Mouse (Mus musculus) gastrocnemius, postnatal 10 days (tissue): ENCODE results near the gene Hoxa1. TPM values are rescaled to one million over a fixed set of nuclear protein-coding genes. Genes with fewer than 3 reads are reported as not detected.

Source experiments
- DNase-seq: peaks from one replicate; pipeline ENCODE4 v3.0.0; 2021; ENCODE audit warnings: mixed read lengths
- total RNA-seq, 2 experiments: library from RNA; stranded (reverse); gene quantifications; 2 replicates each; pipeline ENCODE4 v1.2.3; 2021

Gene Hoxa1
- total RNA-seq, 2 experiments from 2014 or later, result 0.18 TPM; not detected in 1

DNA sequence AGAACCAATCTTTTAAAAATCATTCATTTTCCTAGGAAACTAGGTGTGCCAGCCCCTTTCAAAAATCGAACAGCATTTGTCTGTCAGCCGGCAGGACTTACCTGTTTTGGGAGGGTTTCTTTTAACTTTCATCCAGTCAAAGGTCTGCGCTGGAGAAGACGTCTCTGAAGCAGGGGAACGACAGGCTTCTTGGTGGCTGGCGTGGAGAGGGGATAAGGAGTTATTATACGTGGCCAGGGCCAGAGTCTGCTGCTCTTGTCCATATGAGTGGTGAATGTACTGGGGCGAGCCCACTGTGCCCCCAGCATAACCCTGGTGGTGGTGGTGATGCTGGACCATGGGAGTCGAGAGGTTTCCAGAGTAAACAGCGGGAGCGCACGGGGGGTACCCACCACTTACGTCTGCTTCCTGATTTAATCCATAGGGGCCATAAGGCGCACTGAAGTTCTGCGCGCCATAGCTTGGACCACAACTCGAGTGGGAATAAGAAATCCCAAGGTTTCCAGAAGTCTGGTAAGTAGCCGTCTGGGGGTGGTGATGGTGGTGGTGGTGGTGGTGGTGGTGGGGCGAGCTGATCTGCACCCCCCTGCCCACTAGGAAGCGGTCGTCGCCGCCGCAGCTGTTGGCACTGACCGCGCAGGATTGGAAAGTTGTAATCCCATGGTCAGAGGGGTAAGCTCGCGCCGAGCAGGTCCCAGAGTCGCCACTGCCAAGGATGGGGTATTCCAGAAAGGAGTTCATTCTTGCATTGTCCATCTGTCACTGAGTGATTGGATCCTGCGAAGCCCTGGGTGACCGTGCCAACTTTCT, 446 bp downstream of the Hoxa1 start:
- no peak for DNase-seq

- DNase-seq, result no peak
Observed at GRCm38 (mm10) chr6:52156551-52157200, 1.4 kb downstream of the Hoxa1 start.

DNA sequence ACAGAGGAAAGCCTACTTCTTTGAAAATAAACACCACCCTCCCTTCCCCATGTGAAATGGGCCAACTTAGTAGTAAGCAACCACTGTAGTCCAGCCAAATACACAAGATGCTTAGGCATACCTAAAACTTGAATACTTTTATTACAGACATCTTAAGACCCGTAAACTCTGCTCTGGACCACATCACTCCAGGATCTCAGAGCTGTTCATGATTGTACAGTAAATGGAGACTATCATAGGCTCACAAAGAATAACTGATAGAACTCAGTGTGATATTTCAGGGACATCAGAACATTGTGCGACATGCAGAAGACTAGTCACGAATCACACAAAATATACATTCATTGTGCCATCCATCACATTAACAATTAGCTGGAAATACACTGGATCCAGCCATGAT, 2.6 kb downstream of the Hoxa1 start:
- no peak for DNase-seq

GRCm38 (mm10) chr6:52154044-52154443, 4.1 kb downstream of the Hoxa1 start:
- DNase-seq, result no peak

DNA sequence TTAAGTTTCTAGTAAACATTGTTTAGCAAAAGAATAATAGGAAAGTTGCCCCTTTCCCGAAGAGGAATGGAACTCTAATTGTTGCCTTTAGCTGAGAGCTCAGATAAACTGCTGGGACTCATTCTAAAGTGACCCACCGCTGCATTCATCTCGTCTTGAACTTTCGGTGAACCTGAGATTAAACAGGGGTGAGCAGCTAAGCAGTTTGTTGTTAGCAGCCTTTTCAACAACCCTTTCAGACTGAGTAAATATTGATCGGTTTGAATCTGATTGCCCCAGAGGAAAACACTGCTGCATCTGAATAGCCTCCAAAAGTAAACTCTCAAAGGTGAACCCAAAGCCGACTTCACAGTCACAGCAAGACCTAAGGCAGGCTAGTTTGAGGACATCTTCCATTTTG, 4.8 kb downstream of the Hoxa1 start:
- no peak for DNase-seq

DNA sequence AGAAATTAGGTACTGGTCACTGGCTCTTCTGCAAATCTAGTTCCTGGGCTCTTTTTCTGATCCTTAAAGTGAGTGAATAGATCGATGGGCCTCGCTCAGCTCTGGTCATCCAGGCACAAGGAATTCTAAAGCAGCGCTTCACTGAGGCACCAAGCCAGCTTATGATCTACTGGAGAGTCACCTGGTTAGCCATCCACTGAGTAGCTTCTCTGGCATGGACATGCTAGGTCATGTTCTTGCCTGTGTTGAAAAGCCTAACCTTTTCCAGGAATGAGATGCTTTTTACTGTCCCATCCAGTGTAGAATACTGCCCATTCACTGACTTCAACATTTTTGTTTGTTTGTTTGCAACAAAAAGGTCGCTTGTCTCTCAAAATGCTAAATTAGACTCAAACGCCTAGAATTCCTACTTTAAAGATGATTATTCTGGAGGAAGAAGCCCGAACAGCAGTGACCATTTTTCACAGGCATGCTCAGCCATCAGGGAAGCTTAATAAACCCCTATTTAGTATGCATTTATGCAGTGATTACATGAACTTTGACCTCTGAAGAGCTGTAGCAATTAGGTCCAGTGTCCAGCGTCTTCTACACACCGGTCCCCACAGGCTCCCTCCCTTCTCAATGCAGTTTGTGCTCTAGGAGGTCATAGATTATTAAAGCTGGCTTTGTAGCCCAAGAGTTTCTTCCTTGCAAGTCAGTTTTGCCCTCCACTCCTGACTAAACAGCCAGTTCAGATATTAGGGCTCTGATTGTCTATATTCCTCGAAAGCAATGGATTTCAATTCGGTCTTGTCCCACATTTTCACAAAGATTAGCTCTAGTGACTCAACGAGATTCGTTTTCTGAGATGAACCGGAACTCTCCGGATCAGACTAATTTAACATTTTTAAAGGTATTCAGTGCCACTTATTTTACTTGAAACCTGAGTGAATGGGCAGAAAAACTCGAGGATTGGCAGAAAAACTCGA, 5.6 kb downstream of the Hoxa1 start:
- DNase-seq, result no peak

- no peak for DNase-seq
Observed at GRCm38 (mm10) chr6:52151571-52151970, 6.5 kb downstream of the Hoxa1 start.

DNA sequence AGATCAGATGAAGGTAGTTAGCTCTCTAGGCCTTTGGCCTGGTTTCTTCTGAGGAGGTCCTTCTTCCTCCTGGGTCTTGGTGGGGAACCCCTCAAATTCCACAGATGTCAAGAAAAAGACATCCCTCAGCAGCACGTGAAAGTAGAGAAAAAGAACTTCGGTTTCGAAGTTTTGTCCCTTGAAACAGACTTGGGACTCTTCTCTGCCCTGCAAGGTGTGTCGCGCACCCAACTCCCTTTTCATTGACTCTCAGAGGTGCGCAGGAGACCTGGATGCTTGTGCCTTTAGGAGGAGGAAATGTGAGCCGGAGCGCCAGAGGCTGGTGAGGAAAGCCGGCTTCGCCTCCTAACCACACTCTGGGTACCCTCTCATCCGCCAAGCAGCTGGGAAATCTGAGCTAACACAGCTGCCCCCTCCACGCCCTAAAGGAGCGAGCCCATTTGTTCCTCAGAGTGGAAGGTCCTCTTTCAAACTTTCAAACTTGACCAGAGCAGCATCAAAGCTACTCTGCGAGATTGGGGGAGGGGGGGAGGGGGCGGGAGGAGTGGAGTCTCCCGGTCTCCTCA, 7.6 kb downstream of the Hoxa1 start:
- no peak for DNase-seq

DNA sequence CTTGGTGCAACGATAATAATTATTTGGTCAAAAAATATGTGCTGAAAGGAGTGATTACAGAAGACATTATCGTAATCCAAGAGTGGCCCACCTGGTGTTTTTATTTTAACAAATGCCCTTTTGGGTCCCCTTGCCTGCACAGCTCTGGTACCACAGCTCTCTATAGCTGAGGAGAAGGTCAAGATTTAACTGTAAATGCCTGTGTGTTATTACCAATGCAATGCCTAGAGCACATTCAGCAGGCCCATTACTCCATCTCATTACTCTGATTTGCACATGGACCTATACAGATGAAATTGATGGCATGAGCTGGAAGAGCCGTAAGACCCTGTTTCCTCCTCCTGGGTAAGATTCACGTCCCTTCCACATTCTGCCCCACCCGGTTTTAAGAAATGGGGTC, 19.0 kb downstream of the Hoxa1 start:
- DNase-seq, result no peak

DNA sequence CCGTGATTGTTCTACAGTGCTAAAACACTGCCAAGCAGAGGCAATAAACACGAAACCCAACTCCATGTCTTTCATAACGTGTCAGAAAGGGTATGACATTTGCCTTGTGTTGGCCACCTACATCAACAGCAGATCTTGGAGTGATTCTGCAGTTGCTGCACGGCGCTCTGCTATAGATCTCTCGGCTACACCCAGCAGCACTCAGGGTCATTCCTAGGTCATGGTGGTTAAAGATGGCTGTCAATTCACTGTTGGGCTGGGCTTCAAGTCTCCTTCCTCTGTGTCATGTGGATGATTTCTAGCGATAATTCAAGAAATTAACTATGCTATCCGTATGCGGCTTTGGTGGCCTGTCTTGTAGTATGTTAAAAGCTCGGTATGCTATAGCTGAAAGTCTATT, 19.5 kb downstream of the Hoxa1 start:
- DNase-seq, result no peak

DNA sequence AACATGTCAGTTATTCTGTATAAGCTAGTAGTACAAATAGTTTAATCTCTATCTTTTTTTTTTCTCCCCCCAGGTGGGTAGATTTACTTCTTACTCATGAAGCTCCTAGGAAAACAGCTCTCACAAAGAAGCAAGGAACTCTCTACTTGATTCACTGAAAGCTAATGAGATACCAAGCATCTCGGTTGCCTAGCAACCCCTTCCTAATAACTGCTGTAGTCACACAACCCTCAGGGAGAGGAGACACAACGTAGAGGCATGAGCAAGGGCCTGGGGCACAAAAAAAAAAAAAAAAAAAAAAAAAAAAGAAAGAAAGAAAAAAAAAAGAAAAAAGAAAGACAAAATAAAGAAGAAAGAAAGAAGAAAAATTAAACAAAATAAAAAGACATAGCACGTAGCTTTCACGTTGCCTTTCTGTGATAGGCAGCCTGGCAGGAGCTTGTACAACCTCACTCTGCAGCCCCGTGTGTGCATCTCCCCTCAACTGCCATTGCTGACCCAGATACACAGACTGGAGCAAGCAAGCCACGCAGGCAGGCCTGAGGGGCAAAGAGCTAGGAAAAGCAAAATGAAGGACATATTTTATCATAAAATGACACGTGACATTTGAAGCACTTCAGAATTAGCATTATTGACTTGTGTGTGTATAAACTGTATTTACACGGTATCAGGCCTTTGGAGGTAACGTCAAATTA, 20.1 kb downstream of the Hoxa1 start:
- no peak for DNase-seq

DNA sequence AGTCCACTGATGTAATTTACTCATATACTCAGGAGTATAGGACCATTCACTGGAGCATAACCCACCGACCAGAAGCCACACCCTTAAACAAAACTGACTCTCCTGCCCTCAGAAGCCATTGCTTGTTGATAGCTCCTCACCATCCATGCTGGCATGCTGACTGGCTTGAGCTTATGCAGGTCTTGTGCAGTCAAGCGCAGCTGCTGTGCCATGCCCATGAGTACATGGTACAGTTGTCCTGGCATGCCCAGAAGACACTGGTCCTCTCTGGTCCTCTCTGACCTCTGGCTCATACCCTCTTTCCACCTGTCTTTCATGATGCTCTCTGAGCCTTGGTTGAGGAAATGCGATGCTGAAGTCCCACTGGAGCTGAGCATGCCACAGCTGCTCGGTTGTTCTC, 34.4 kb downstream of the Hoxa1 start:
- DNase-seq, result no peak

GRCm38 (mm10) chr6:52121173-52121572, 36.9 kb downstream of the Hoxa1 start:
- DNase-seq, result no peak

- DNase-seq, result no peak
Observed at GRCm38 (mm10) chr6:52118903-52119635, 39.0 kb downstream of the Hoxa1 start.

- DNase-seq, result no peak
Observed at GRCm38 (mm10) chr6:52115899-52116298, 42.2 kb downstream of the Hoxa1 start.

- DNase-seq, result no peak
Observed at GRCm38 (mm10) chr6:52111846-52112245, 46.3 kb downstream of the Hoxa1 start.

DNA sequence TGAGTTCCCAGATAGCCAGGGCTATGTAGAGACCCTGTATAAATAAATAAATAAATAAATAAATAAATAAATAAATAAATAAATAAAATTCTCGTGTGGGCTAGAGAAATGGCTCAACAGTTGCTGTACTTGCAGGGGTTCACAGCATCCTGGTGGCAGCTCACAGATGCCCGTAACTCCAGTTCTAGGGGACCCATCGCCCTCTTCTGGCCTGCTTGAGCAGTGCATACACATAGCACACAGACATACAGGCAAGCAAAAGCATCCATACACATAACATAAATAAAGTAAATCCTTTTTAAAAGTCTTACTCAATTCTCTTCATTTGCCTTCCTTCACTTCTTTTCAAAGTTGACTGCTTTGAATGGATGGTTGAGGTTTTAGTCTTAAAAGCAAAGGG, 50.7 kb downstream of the Hoxa1 start:
- no peak for DNase-seq

- no peak for DNase-seq
Observed at GRCm38 (mm10) chr6:52106716-52107115, 51.4 kb downstream of the Hoxa1 start.

DNA sequence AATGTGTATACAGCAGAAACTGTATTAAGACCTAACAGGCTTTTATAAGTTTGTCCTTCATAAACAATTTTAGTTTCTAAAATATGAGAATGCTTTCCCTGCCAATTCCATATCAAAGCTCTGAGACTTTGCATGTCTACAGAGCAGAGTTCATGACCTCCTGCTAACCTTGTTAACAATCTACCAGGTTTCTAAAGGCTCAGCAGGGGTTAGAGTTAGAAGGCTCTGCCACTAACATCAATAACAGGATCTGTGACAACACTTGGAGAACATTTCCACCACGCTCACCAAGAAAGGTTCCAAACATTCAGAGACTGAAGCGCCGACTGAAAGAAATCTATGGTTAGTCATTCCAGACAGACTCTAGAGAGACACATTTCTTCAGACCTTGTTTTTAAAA, 51.9 kb downstream of the Hoxa1 start:
- no peak for DNase-seq
